Mouse (Mus musculus): ENCODE measurements around the gene Pcdh9.

The Pcdh9 gene

GRCm38 (mm10) chr14:93543970-93544627 is 346.4 kb downstream of the Pcdh9 start:
- DNase-seq: peak; percentile 36

- peak; percentile 27 for DNase-seq
Observed at GRCm38 (mm10) chr14:93543561-93543960, 346.9 kb downstream of the Pcdh9 start.

DNA sequence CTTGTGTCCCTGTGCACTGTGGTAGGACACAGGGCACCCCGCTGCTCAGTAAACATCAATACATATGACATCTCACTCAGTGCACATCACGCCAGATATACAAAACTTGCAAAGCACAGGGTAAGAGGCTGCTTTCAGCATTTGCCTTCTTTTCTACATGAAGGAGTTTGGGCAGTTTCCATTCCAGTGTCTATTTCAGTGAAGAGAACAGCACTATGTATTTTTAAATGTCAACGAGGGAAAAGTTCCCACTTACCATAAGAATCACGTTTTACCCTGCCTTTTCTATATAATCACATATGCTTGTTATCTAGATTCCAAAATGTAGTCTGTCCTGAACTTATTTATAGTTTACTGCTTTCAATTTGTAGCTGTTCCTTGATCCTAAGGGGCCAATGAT is 355.6 kb downstream of the Pcdh9 start:
- no peak for DNase-seq

- DNase-seq: no peak
Observed at GRCm38 (mm10) chr14:93523430-93523829, 367.0 kb downstream of the Pcdh9 start.

GRCm38 (mm10) chr14:93520166-93520565 is 370.3 kb downstream of the Pcdh9 start:
- no peak for DNase-seq

DNA sequence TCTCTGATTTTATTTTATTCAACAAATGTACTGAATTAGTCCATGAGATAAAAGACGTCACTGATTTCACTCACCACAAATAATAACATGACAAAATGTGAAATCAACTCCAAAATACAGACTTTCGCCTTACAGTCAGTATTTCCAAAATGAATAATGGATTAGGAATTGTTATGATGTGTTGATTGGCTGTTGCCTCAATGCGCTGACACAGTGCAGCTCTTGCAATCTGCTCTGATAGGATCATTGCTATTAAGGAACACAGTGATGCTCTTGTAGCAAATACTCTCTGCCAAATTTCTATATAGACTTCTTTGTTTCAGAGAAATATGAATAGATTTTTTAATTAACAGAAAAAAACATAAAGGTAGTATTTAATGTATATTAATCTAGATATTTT is 373.8 kb downstream of the Pcdh9 start:
- no peak for DNase-seq

DNA sequence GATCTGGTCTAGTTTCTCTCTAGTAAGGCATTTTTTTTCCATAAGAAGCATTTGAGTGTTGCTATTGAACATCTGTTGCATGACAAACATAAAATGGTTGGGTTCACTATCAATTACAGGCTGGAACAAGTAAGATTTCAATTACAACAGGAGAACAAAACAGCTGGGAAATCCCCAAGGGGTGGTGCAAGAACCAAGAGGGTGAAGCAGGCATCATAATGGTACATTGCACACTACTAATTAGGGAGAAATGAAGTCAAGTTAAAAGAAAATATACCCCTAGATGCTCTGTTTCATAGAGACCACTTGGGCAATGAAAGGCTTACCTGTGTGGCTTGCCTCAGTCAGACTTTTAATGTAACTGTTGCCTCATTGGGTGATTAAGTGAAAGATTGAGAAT is 384.4 kb downstream of the Pcdh9 start:
- DNase-seq: no peak

DNA sequence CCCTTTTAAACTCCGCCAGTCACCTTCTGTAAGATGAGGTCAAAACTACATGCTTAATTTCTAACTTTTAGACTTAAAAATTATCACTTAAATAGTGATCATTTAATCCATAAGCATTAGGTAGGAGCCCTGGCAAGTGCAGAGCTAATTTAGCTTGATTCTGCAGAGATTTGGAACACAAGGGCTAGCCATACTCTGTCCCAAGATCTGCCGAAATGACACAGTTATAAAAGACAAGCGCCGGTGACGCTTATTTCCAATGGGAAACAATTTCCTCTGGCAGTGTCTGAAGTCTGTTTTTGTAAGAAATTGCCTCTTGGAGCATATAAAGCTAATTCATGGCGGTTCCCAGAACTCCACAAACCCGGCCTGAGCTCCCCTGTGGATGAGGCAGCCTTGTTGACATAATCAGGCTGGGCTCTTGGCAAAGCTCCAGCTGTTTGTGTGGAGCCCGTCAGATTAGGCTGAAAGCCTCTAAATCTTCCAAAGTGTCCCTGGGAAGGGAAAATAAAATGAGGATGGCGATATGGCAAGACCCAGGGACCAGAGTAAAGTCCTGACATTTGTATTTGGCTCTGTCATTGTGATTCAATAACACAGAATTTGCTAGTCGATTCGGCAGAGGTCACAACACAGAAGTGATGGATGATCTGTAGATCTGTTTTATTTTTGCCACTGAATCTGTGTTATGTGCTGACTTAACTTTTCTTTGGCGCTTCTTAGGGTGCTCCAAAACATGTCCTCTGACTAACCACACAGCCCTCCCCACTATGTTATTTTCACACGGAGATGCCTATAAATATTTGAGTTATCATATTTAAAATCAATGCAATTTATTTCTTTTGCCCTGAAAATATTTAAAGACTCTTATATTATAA is 391.4 kb downstream of the Pcdh9 start:
- peak; percentile 88 for DNase-seq

GRCm38 (mm10) chr14:93474991-93475390 is 415.5 kb downstream of the Pcdh9 start:
- DNase-seq: peak; percentile 70

- no peak for DNase-seq
Observed at GRCm38 (mm10) chr14:93472494-93472893, 418.0 kb downstream of the Pcdh9 start.

GRCm38 (mm10) chr14:93463360-93463892 is 427.1 kb downstream of the Pcdh9 start:
- DNase-seq: no peak

DNA sequence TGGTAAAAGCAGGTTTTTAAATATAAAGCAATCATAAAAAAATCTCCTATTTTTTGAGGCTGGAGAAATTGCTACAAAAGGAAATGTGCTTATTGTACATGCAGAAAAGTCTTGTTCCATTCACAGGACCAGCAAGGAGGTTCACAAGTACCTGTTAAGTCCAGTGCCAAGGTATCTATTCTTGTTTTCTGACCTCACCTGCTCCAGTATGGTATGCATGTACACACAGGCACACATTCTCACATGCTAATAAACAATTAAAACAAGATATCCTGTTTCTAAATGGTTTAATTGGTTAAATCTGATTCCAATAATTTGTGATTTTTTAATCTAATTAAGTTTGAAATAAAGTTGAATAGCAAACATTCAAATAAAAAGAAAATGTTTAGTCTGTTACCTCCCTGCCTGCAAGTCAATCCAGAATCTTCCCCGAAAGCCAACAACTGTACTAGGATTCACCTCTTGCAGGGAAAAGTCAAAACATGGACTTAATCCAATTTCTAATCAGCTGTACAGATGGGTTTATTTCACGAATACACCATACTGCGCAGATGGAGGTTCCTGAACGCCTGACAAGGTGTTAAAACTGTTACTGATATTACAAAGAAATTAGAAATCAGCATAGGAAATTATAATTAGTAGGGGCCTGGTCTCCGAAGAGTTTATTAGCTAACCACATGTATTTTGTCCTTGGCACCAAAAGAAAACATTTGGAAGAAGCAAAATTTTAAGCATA is 439.4 kb downstream of the Pcdh9 start:
- no peak for DNase-seq

- no peak for DNase-seq
Observed at GRCm38 (mm10) chr14:93441852-93442251, 448.6 kb downstream of the Pcdh9 start.

GRCm38 (mm10) chr14:93437226-93437625 is 453.3 kb downstream of the Pcdh9 start:
- DNase-seq: peak; percentile 15

DNA sequence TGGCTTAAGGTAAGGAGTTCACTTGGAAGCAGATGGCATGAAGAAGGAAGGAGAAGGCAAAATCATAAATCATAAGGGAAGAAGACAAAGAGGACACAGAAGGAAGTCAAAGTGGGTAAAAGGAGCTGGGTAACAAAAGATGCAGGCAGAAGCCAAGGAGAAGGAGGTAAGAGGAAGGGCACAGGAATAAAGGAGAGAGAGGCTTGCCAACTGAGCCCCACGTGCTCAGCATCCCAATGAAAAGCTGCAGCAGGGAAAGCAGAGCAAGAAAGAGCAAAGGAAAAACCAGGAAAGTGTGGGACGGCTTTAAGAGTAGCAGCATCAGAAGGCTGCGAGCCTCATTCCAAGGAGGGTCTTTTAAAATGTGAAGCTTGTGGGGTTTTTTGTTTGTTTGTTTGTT is 473.7 kb downstream of the Pcdh9 start:
- DNase-seq: peak; percentile 14

- peak; percentile 24 for DNase-seq
Observed at GRCm38 (mm10) chr14:93415496-93415895, 475.0 kb downstream of the Pcdh9 start.

DNA sequence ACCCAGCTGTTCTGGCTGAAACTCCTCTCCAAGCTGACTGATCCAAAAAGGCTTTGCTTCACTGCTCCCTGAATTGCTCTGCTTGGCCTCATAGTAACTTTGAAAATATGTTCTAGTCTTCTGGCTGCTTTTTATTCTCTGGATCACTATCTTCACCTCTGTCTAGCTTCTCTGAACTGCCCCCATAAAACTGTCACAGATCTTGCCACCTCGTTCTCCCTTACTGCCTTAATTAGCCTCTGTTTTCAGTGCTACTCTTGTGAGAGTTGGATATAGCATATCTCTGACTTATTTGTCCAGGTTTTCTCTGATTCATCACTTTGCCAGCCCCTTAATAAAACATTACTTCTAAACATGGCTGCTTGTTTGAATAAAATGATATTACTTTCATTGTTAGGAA is 481.2 kb downstream of the Pcdh9 start:
- DNase-seq: no peak

GRCm38 (mm10) chr14:93407747-93408146 is 482.7 kb downstream of the Pcdh9 start:
- no peak for DNase-seq

DNA sequence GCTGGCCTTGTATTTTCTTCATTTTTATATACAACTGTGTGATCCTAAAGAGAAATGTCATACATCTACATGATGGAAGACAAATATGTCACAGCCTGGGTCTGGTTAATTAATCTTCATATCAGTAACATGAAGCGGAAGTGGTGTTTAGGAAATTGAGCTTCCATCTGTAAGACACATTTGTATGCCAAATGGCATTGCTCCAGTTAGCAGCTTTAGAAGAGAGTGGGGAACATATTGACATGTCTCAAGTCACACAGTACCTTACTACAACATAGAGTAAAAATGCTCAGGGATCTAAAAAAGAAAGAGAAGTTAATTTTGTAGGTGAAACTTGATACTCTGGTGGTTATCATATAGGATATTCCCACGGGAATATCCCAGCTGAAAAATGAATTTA is 505.4 kb downstream of the Pcdh9 start:
- DNase-seq: no peak

GRCm38 (mm10) chr14:93381163-93381562 is 509.3 kb downstream of the Pcdh9 start:
- DNase-seq: no peak

GRCm38 (mm10) chr14:93380757-93381156 is 509.7 kb downstream of the Pcdh9 start:
- no peak for DNase-seq

GRCm38 (mm10) chr14:93376159-93376558 is 514.3 kb downstream of the Pcdh9 start:
- DNase-seq: no peak

DNA sequence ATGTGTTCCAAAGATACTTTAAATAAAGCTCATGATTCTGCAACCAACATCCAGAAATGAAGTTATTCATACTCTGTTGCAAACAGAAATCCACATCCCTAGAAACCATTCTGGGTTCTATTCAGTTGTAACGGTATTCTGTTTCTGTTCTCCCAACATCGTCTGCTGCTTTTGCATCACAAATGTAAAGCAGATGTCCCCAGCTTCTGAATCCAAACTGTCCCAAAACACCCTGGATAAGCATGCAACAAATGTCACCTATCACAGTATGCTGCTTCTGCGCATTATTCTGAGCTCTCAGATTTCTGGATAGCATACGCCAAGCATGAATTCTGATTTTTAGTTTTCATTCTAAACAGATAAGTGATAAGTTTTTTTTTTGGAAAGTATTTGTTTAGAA is 516.3 kb downstream of the Pcdh9 start:
- no peak for DNase-seq

Measured in cerebellum, adult 8-10 months (tissue).